Mouse (Mus musculus) bone marrow macrophage, adult 2 months (primary cell): ENCODE data around the gene Sv2b.

Experiments
- CTCF ChIP-seq: IDR thresholded peaks from 2 replicates; pipeline ENCODE4 v1.5.1; 2012; ENCODE audit warnings: low read depth, mild to moderate bottlenecking, low read length, moderate library complexity
- POLR2A ChIP-seq: IDR thresholded peaks from 2 replicates; pipeline ENCODE4 v1.6.1; 2012; ENCODE audit warnings: mild to moderate bottlenecking, low read depth, low read length, borderline replicate concordance

DNA sequence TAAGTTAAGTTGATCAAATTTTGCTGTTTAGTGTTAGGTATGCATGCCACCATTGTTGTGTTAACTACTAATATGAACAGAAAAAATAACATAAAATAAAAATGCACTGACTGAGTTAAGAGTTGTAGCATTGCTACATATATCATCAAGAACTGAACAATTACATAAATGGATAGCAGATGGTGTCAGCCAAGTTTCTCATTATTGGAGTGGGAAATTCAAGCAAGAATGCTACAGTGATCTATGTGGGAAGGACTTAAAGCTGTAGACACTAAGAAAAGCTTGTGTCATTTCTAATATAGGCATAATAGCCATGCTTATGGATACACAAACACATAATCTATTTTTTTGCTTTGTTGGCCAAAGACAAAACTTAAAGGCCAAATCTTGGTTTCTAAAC lies 228.9 kb downstream of the Sv2b start:
- no peak for TF ChIP-seq CTCF
- TF ChIP-seq POLR2A = no peak
